Mouse (Mus musculus) 3T3-L1 (cell line): Measurements from ENCODE around the gene Hjurp.

Experiments used
- DNase-seq: peaks from one replicate; pipeline ENCODE4 v3.0.0-alpha.2; 2015; ENCODE audit warnings: low read depth, low spot score

The Hjurp gene

DNA sequence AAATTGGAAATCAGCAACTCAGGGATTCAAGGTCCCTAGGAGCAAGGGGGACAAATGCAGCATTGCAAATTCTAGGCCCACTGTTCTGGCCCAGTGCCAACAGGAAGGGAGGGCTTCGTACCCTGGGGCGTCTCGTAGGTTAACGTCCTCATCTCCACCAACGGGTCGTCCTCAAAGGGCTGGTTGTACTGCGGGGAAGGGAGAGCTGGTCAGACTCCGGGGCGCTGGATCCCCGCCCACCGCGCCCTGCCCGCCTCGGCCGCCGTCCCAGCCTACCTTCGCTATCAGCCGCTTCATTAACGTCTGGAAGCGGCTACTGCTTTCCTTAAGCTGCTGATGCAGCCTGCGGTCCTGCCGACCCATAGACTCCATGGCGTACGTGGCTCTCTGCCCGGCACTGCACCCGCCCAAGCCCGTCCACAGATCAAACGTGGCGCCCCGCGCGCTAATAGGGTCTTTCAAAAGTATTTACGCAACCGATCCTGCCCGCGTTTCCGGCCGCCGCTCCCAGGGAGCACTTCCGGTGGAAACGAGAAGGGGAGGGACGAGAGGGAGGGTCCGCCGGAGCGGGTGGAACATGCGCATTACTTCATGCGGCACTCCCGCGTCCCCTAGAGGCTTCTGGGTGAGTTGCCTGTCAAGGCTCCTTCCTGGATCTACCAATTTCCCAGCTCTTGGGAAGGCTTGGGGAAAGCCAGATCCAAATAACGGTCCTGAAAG lies at the start of gene Hjurp, which contains the start of gene Trpm8:
Gene Hjurp, minus strand, starts transcription at position 536 of the 720 bp plus-strand sequence.
Gene Trpm8, plus strand, starts transcription at position 564 of the 720 bp plus-strand sequence.
- DNase-seq: peak; percentile 100

GRCm38 (mm10) chr1:88323101-88323500 lies 45.7 kb upstream of the Hjurp start:
- no peak for DNase-seq

DNA sequence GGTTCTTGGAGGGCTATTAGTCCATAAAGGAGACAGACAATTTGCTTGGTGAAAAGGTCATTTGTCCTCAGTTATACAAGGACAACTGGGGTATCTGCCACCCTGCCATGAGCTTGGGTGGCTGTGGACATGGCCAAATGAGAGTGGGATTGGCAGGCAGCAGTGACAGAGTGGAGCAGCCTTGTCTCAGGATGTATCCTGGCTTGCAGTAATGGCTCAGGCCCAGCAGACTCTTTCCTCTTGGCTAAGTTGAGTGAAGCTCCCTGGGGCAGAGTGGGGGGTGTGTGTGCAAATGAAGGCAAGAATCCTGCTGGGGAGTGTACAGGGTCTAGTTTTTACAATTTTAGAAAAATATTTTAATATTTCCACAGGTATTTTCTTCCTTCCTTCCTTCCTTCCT lies 44.7 kb upstream of the Hjurp start:
- DNase-seq: no peak

- no peak for DNase-seq
Measured at GRCm38 (mm10) chr1:88320821-88321395, 43.5 kb upstream of the Hjurp start.

- peak; percentile 77 for DNase-seq
Measured at GRCm38 (mm10) chr1:88318531-88319060, 41.2 kb upstream of the Hjurp start.

DNA sequence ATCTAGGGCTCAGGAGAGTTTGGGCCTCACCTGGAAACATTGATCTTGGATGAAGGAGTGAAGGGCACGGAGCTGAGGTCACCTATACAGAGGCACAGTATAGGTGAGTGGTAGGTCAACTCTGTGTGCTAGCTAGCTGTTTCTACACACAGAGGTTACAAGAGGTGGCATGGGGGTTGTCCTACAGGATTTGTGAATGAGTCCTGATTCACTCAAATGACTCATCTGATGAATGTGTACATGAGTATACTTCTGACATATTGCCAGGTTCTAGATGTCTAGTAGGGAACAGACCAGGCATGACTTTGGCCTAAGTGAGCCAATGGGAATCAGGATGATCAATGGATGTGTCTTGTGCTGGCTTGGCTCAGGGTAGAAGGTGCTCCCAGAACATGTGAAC lies 39.8 kb upstream of the Hjurp start:
- peak; percentile 71 for DNase-seq

- no peak for DNase-seq
Measured at GRCm38 (mm10) chr1:88310349-88310748, 32.9 kb upstream of the Hjurp start.

DNA sequence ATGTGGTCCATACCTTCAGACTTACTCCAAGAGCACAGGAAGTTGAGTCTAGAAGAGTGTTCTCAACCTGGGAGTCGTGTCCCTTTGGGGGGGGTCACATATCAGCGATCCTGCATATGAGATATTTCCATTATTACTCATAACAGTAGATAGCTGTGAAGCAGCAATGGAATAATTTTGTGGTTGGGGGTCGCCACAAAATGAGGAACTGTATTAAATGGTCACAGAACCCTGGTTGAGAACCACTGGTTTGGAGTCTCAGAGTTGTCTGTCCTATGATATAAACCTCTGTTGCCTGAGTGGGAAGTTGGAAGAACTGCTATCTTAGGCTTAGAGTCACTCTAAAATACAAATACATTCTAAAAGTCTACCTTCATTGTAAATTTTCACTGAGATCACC lies 32.5 kb upstream of the Hjurp start:
- DNase-seq: no peak

GRCm38 (mm10) chr1:88309020-88309419 lies 31.6 kb upstream of the Hjurp start:
- DNase-seq: no peak

DNA sequence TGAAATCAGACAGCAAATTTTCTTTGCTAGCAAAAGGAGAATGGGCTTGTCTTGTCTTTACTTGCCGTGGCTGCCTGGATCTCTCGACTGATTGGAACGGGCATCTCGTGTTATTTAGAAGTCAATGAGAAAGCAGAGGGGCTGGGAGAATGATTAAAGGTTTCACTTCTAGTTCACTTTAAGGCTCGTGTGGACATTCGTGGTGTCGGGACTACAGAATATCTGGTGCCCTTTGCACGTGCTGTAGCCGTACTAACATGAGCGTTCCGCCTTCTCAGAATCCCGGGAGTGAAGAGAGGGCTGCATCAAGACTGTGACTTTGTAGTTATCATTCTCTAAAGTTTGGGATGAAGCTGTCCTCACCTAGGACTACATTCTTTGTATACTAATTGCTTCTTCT lies 29.7 kb upstream of the Hjurp start:
- DNase-seq: no peak

- DNase-seq: no peak
Measured at GRCm38 (mm10) chr1:88306543-88306942, 29.1 kb upstream of the Hjurp start.

DNA sequence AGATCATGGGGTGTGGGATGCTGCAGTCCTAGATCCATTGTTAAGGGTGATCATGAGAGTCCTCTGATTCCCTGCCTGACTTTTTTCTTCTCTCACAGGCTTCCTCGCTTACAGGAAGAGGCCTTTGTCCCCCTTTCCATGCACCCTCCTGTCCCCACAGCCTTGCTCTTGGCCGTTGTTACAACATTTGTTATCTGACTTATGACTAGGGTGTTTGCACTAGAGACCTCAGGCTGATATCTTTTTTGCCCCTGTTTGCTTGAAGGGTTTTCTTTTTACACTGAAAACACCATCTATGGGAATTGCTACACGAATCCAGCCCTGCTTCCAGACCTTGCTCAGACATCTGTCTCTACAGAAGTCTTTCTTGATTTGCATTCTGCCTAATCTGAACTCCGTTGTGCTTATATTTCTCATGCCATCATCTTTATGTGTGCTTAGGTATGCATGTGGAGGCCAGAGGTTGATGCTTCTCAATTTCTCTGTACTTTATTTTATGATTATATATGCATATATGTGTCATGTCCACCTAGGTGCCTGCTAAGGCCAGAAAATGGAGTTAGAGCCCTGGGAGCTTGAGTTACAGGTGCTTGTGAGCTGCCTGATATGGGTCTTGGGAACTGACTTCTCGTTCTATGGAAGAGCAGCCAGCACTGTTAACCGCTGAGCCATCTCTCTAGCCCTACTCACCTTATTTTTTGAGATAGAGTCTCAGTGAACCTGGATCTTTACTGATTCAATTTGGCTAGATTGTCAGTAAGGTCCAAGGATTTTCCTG lies 27.8 kb upstream of the Hjurp start:
- DNase-seq: no peak

DNA sequence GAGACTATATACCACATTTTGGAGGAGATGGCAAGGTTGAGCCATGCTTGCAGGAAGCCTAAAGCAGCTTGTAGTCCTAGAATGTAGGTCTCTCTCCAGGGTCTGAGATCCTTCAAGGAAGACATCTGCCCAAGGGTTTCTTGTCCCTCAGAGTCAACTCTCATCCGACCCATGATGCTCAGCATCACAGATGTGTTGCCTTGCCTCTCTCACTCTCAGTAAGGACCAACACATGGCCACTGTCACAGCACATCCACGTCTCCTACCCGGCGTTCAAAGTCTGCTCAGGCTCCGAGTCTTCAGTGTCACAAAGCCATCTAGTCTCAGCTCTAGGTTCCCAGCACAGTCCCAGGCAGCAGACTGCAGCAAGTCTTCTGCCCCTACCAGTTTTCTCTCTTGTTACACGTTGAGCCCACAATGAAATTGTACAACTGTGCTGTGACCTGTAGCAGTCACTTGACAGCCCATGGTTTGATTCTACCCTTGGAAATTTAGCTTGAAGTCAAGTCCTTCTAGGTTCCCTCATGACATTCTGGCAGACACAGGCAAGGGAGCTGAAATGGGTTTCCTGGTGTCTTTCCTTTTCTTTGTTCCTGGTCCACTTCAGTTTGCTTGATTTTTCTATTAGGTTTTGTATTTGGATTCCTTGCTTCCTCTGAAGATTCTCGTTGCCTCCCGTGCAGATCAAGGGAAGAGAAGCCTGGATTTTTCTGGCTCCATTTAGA lies 27.0 kb upstream of the Hjurp start:
- no peak for DNase-seq

DNA sequence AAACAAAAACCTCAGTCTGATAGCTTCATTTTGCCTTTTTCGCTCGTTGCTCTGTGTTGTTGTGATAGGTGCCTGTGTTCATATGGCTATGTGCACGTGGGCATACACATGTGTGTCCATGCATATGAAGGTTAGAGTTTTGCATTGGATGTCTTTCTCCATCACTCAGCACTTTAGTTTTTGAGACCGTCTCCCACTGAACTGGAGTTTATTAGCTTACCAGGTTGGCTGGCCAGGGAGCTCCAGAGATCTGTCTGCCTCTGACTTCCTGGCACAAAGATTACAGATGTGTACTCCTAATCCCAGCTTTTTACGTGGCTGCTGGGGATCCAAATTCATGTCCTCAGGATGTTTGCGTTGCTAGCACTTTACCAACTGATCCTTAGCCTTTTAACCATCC lies 26.3 kb upstream of the Hjurp start:
- no peak for DNase-seq

DNA sequence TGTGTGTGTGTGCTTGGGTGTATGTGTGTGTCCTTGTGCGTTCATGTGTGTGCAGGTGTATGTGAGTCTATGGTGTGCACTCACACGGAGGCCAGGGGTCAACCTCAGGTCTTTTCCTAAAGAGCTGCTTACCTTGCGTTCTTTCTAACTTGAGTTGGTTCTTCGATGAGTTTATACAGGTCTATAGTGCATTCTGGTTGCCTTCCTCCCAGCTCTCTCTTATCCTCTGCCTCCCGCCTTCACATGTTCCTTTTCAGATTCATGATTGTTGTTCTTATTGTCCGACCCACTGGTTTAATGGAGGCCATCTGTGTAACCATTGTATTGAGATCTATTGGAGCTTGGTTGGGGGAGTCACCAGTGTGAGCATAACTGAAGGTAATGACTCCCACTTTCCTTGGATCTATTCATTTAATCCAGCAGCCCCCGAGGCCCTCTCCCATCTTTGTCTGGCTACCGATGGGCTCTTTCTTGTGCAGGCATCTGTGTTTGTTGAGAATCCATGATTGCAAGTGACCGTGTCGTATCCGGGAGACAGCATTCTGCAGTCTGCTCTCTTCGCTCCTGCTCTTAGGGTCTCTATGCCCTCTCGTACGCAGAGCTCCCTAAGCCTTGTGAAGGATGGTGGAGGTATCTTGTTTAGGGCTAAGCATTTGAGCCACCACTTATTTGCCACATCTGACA lies 24.8 kb upstream of the Hjurp start:
- DNase-seq: no peak

DNA sequence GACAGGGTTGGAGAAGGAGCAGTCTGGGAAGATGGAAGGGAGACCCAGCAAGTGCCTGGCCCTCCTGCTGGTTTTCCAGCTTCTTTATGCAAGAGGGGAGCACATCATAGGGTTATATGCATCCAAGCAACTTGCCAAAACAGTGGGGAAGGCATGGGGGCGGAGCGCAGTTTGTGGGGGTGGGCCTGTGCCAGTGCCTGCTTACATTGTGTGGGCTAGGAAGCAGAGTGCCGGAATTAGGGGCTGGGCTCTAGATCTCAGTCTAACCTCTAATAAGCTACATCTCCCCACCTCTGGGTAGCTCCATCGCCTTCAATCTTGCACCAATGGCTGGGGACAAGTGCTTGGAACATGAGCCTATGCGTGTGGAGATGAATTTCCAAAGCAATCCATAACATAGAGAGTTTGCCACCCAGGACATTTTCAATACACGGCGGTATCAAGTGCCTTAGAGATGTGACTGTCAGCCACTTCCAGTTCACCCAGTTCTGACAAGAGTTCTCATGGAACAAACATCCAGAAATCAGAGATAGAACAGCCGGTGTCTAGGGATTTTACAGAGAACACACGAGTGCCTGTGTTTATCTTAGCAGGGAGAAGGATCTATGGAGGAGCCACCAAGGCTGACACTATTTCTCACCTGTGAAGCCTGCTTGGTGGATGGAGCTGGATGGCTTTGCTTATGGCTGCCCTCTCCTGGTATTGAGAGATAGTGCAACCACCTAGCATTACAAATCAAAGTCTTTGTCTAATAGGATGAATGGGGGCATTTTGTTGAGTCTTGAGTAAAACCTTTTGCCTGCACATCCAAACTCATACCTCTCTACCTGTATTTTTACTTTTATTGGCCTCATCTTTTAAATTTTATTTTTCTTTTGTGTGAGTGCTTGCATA lies 23.9 kb upstream of the Hjurp start:
- DNase-seq: no peak

DNA sequence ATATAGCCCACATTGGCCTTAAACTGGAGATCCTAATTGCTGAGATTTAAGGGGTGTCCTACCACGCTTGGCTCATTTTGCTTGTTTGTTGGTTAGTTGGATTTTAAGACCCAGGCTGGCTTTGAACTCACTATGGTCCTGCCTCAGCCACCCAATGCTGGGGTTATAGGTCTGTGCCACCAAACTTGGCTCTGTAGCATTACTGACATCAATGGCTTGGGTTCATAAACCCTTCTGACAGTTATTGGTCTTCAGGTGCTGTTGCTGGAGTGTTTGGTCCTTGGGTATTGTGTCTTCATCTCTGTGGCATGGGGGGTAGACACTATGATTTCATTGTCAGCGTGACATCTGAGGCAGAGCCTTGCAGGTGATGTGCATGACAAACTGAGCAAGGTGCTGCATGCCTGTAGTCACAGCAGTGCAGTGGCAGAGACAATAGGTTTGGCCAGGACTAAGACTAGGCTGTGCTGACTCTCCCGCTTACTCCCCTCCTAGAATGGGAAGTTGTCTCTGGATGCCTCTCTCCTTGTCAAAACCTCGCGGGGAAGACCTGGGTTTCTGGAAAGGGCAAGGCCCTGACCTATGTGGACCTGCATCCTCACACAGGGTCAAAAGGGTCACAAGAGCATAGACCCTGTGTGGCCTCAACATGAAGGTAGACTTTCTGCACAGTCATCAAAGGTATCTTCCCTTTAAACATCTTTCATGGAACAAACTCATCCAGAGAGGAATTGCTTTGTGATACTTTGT lies 23.0 kb upstream of the Hjurp start:
- no peak for DNase-seq

GRCm38 (mm10) chr1:88299529-88299945 lies 22.1 kb upstream of the Hjurp start:
- DNase-seq: no peak
